Mouse (Mus musculus) retina, postnatal 7 days (tissue): ENCODE results near the gene Abcb1b.
"Not testable (repeated sequence)": the region's sequence is repeated elsewhere in the genome, so short reads cannot be mapped to it uniquely, and the experiment has no call there.

Experiments used
- DNase-seq: peaks from one replicate; pipeline ENCODE4 v3.0.0-alpha.2; 2012; ENCODE audit warnings: low read depth, low spot score

Abcb1b gene

DNA sequence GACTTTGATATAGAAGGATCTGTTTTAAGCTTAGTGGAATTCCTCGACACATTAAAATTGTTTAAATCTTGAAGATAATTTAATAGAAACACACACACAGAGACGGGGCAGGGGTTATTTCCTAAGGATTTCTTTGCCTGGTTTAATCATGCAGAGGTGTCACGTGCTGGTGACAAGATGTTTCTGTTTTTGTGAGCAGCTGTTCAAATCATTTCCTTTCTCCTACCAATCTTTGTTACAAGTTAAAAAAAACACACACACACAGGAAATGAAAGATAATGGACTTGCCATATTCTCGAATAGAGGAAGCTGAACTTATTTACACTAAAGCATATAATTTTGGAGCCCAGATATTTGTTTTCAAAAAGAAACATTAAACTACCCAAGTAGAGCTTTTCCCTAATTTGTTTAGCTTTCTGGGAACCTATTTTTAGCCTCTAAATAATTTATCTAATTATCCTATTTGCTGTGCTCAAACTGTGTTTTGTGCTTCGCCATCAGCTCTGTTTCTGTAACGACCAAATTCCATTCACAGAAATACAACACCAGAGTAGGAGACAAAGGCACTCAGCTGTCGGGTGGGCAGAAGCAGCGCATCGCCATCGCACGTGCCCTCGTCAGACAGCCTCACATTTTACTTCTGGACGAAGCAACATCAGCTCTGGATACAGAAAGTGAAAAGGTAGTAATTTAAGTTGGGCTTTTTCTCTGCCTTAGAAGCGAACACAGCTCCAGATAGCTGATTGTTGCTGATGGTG is 65.8 kb downstream of the Abcb1b start:
- DNase-seq, result no peak

DNA sequence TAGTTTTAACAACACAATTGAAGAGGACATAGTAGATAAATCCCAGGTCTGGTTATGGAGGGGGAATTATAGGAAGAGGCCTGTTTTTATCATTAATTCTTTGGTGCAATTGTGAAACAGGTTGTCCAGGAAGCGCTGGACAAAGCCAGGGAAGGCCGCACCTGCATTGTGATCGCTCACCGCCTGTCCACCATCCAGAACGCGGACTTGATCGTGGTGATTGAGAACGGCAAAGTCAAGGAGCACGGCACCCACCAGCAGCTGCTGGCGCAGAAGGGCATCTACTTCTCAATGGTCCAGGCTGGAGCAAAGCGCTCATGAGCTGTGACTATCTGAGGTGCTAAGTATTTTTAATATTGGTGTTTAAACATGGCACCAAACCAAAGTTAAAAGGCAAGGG is 67.7 kb downstream of the Abcb1b start:
- not testable (repeated sequence) for DNase-seq

DNA sequence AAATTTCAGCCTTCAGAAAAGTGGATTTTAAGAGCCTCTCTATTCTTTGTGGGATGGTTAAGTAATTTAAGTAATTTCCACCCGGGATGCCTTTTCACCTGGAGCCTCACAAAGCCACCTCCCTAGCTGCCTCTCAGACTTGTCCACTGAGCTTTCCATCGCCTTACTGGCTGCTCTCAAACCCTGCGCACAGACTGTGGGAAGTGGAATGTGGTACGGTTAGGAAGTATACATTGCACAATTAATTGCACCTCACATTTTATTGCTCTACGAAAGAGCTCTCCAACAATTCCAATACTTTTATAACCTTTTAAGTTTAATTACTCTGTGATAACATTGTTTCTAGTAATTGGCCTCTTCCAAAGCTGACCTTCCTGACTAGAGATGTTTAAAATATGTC is 68.4 kb downstream of the Abcb1b start:
- no peak for DNase-seq

DNA sequence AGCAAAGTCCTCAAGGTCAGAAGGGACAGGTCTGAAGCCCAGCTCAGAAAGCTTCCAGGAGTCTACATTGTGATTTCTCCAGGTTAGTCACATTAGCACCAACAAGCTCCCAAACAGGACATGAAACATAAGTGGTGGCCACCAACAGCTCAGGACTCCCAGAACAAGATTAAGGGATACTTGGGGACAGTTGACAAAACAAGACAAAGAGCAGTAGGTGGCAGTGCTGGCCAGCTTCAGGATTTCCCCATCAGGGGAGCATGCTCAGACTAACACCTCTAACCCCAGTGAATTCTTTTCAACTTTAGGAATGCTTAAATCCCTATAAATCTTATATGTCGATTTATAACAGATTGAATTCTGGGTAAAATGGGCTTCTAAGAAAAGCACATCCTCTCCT is 70.1 kb downstream of the Abcb1b start:
- DNase-seq, result peak; percentile 32

DNA sequence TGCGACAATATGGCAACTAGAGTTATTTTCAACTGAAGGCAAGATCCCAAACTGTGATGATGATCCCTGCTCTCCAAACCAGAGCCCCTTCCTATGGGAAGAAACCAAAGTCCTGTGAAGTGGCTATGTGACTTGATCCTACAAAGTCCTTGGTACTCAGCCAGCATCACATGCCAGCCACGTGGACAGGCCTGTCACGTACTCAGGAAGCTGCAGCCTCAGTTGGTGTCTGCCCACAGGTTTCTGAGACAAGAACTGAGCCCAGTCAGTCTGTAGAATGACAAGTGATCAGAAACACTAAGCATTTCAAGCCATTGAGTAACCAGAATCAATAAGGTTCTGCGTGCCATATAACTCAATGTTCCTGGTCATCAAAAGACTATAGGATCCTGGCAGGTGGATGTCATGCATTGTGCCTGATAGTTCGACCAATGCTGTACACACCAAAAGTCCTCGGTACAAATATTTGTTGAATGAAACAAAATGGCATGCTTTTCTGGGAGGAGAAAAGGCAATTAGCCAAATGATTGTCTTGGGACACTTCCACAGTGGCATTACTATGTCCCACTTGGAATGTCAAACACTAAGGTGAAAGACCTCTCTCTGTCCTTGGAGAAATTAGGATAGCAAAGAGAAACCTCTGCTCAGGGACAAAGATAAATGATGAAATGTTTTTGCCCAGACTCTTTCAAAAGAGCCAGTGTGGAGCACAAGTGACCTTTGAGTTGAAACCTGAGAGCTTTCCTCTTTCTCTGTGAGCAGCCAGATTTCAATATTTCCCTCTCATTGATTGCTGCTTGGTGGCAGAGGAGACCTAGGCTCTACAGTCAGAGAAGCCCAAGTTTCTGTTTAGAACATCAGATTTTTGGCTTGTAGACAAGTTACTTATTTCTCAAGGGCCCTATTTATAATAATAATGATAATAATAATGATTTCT is 75.3 kb downstream of the Abcb1b start:
- no peak for DNase-seq

DNA sequence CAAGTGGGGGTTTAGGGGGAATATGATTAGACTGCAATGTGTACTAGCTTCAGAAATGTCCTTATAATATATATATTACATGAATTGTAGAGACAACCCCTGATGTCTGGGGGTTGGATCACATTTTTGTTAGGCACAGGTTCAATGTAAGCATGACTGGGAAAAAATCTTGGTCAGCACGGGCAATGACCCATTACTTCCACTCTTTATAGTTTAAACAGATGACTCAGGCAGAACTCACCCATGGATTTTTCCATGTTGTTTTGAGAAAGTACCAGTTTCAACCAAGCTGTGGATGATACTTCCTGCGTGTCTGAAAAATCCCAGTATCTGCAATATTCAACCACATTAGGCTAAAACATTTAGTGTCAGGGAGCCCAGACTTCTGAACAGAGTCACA is 79.1 kb downstream of the Abcb1b start:
- DNase-seq, result no peak

DNA sequence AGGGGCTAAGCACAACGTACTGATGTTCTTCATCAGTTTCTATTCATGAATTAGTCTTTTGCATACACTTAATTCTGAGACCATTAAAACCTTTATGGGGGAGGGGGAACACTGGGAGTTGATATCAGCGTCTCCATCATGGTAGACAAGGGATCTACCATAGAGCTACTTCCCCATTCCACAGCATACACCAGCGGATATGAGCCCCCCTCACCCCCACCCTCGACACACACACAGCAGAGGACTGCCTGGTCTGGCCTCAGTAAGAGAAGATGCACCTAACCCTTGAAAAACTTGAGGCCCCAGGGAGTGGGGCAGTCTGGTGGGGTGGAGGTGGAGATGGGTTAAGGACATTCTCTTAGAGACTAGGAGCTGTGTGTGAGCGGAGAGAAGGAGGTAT is 79.9 kb downstream of the Abcb1b start:
- DNase-seq, result no peak

DNA sequence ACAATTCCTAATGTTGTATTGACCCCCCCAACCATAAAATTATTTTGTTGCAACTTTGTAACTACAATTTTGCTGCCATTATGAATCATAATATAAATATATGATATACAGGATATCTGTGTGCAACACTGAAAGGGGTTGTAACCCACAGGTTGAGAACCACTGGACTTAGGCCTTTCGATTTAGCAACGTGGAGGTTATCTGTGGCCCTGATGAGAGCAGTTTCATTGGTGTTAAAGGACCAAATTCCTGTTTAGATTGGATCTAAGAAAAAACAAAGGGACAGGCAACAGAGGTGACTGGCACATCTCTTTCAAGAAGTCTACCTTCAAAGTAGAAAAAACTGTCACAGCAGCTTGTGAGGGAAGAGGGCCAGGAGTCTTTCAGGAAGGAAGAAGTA is 87.9 kb downstream of the Abcb1b start:
- DNase-seq, result no peak

DNA sequence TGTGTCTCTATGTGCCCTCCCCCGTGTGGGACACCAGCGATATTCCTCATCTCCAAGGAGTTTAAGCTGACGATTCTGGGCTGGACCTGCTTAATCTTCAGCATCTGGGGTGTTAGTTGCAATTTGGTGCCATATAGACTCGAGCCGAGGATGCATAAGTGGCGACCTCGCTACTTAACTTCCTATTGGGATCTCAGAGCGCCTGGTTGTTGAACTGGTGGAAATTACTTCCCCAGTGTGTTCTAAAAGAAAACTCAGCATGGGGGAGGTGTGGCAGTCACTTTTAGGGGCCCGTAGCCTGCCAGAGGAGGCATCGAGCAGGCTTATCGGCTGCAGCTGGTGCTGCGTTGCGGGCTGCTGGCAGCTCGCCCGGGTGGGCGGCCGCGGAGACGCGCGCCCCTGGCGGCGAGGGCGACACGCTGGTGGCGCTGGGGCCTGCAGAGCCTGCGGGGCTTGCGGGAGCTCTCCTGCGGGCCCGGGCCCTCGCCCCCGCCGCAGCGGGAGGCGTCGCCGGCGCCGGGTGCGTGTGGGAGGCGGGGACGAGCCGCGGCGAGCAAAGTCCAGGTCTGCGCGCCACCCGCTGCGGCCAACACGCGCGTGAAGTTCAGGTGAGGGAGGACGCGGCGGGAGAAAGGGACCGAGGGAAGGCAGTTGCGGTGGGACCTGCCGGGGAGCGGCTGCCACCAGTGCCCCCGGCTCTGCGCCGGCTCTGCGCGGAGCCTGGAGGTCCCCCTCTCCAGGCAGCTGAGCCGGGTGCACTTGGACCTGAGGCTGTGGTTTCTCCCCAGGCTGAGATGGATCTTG is 95.6 kb downstream of the Abcb1b start, which contains the start of gene Abcb4:
Gene Abcb4, plus strand, starts transcription at position 418 of the 804 bp plus-strand sequence.
- DNase-seq, result peak; percentile 54

DNA sequence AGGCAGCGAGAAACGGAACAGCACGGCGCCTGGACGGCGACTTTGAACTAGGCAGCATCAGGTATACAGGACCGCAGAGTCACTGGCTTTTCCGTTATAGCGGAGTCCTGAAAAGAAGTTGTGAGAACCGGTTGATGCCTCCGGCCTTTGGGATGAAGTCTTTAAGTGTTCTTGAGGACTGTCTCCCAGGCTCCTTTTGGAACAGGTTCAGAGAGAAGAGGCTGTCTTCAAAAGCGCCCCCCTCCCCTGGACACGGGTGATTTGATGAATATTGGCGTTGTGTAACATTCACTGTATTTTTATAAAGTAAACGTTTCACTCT is 96.1 kb downstream of the Abcb1b start:
- DNase-seq, result no peak

DNA sequence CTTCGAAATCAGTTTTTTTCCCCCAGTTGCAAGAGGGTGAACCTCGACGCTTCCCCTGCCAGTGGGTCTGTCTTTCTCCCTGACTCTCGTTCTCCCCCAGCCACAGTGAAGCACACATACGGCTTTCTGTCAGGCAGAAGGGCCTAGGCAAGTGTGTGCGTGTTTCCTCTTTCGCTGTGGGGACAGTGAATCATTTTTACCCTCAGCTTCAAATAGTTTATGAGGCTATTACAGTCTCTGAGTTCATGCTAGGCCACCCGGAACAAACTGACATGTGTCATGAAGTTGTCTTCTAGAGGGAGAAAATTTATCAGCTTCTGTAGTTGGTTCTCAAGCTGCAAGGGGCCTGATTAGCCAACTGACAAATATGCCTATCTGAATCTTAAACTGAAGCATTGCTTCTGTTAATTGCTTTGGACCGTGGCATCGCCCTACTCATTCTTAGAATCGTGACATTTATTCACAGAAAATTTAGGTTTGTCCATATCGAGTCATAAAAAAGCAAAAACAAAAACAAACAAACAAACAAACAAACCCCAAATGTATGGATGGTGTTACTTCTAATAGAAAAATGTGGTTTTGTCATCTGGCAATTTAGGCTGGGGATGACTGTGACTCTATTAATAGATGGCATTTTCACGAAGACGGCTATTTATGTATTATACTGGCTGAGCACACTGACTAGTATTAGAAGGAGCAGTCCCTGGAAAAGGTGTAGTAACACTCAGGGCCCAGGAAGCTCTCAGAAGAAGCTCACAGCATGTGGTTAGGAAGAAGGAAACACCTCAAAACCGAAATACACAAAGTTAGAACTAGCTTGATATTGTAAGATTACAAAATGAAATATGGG is 96.9 kb downstream of the Abcb1b start:
- DNase-seq, result no peak

DNA sequence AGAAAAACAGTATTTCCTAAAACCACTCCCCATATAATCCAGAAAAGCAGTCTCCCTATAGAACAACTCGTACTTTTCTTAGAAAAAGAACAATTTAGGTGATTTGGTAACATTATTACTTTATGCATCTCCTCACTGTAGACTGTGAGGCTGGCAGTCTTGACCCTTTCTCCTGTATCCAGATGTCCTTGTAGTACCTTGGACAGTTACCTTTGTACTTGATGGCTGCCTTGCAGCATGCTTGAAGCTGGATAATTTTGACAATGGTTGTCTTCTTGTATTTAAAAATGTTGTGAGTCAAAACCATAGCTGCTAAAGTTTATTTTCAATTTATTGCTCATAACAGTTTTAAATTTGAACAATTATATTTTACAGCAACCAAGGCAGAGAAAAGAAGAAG is 98.3 kb downstream of the Abcb1b start:
- DNase-seq, result no peak

DNA sequence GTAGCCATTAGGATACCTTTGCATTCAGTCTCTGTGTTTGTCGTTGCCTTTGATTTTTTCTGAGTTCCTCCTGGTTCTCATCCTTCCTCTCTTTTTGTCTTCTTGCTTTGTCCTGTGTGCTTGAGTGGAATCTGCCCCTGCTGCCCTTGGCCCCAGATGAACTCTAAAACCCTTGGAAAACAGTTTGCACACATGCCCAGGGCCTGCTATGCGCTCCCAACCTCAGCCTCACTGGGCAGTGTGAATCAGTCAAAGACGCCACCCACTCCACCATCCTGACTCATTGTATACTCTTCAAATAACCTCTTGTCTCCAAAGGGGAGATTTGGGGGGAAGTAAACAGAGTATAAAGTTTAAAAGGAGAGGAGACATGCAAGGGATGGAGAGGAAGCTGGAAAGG is 100.3 kb downstream of the Abcb1b start:
- no peak for DNase-seq

DNA sequence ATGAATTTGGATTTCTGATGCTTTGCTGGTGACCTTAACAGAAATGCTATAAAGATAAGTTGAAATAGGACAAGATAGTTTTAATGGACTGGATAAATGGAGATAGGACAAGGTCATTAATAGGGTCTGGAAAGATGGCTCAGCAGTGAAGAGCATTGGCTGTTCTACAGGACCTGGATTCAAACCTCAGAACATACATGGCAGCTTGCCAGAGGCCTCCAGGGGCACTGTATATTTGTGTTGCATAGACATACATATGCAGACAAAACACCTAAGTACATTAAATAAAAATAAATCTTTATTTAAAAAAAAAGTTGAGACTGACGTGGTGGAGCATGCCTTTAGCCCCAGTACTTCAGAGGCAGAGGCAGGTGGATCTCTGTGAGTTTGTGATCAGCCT is 103.1 kb downstream of the Abcb1b start:
- no peak for DNase-seq

DNA sequence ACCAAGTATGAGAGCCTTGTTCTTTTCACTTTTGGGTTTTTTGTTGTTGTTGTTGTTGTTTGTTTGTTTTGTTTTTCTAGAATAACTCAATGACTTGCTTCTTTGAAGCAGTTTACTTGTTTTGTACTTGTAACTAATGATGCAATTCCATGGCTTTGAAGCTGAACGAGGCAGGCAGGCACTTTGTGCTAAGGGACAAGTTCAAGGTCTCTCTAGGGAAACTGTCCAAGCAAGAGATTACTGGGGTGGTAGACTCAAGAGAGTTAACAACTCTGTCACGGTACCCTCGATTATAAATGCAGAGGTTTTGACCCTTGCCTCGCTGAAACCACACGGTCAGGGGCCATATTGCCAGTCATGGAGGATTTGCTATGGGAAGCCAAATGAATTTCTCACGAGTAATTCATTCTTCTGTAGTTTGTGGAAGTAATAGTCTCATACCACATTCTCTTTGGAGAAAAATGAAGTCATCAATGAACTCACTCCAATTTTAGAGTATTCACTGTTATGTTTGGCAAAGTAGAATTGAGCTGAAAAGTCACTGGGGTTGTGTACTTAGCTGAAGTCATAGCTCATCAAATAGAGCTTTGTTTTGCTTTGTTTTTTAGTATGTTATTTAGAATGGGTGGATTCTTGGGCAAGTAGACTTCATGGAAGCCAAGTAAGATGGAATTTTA is 104.3 kb downstream of the Abcb1b start:
- no peak for DNase-seq

DNA sequence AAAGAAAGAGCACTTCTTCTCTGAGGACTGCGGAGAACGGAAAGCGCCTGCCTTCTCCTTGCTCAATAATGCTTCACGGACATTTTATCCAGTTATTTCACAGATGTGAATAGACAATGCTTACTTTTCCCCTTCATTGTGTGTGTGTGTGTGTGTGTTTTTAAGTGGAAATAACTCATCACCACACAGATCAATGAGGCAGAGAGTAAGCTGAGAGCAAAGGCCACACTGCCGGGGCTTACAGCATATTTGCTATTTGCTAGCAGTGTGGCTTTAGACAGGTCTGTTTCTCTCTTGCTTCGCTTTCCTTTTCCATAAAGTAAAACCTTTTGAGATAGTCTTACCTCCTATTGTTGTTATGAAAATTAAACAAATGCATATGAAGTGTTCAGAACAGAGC is 106.6 kb downstream of the Abcb1b start:
- no peak for DNase-seq

DNA sequence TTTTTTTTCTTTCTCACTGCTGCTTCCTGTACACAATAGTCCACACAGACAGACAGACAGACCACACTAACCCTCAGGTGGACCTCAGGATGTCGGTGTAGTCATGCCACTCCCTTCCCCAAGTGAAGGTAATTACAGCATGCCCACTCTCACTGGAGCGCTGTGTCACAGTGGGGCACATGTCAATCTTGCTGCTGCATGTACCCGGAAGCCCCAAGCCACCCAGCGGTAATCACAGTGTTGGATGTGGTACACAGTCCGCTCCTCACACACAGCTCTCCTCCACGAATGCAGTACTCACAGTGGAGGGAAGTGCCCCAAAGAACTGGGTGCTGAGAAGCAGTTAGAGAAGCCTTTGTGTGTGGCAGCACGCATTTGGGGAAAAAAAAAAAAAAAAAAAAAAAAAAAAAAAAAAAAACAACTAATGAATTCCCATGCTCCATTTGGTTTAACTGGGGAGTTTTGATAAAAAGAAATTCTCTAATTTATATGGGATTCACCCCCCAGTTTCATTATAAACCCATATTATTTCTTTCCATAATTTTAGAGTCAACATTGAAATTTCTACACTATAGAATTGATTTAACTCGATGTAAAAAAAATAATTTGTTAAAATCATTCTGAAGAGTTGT is 113.7 kb downstream of the Abcb1b start:
- DNase-seq, result no peak
